ENCODE assay signal across 9 mouse cellular contexts in genomic region chr7:25802241-25803125, GRCm38 (mm10). TPM values are rescaled to one million over a fixed set of nuclear protein-coding genes. Genes with fewer than 3 reads are reported as not detected.
DNase-seq lines count a peak whose midpoint lies in the region; ATAC-seq and TF ChIP-seq lines count a peak whose summit lies in the region.
"Had no signal": no experiment of that assay in that cellular context is flagged by ENCODE, and none has a peak within 500 bp of the region (broad histone marks: within the 10 kb centered on the region; RNA-seq: fewer than 3 reads in every experiment).

No protein-coding gene starts in this region.

- 26% methylated on average over 24 of the region's 24 CpGs for WGBS in intestine, postnatal 0 days
- WGBS in lung, adult 2 months, result 30% methylated on average over 24 of the region's 24 CpGs

- 0 out of 2 replicates have a peak, but pooled peaks have one; percentile 3 for TF ChIP-seq CTCF in intestine, postnatal 0 days (IDR thresholded peaks at IDR 0.05; ENCODE audit: low read depth)
- TF ChIP-seq CTCF in lung, adult 2 months (IDR thresholded peaks at IDR 0.05; ENCODE audit: insufficient read depth, low read length), result no peak
- TF ChIP-seq CTCF in testis, adult 2 months (IDR thresholded peaks at IDR 0.05; ENCODE audit: control insufficient read depth, insufficient read depth, insufficient replicate concordance, low read depth, low read length), result no peak

- peak overlapping the region; percentile 60 for H3K27ac ChIP-seq in intestine, postnatal 0 days (ENCODE audit: low read depth, low read length)
- H3K27ac ChIP-seq in testis, adult 2 months (ENCODE audit: control insufficient read depth, insufficient read depth, low read depth, low read length), result peak overlapping the region; percentile 79

- TF ChIP-seq POLR2A in lung, adult 2 months (IDR thresholded peaks at IDR 0.05; ENCODE audit: borderline replicate concordance, extremely low read depth, low read depth, low read length), result peak; percentile 49; the same call in 1 of the 2 replicates
- TF ChIP-seq POLR2A in testis, adult 2 months (IDR thresholded peaks at IDR 0.05; ENCODE audit: control insufficient read depth, low read depth, low read length), result no peak

- no peaks in the 10 kb centered on the region for H3K27me3 ChIP-seq in intestine, postnatal 0 days (replicated peaks; ENCODE audit: control insufficient read depth, insufficient read depth, low read length)
- no peaks in the 10 kb centered on the region for H3K27me3 ChIP-seq in testis, adult 2 months (ENCODE audit: control insufficient read depth, insufficient read depth, low read length)

- H3K9ac ChIP-seq in intestine, postnatal 0 days (ENCODE audit: low read depth, low read length), result 0 out of 2 replicates have a peak overlapping the region, but pooled peaks have one; percentile 22

- peaks cover 17% of the 10 kb centered on the region; the same call in 1 of the 2 replicates for H3K36me3 ChIP-seq in intestine, postnatal 0 days (ENCODE audit: control insufficient read depth, insufficient read depth)
- no peaks in the 10 kb centered on the region for H3K36me3 ChIP-seq in testis, adult 2 months (ENCODE audit: control insufficient read depth, insufficient read depth, low read length)

- peak overlapping the region; percentile 30 for H3K4me2 ChIP-seq in intestine, postnatal 0 days (replicated peaks; ENCODE audit: low read depth)

- ATAC-seq in granulocyte monocyte progenitor cell, adult 5-6 weeks (replicated peaks; ENCODE audit: poor library complexity, severe bottlenecking), result peak; percentile 45
- ATAC-seq in intestine, postnatal 0 days, result peak; percentile 18; the same call in 1 of the 2 replicates
- ATAC-seq in frontal cortex, adult (ENCODE audit: low TSS enrichment), result no peak

- no peak overlapping the region for H3K4me3 ChIP-seq in intestine, postnatal 0 days (ENCODE audit: low read depth, low read length)
- H3K4me3 ChIP-seq in lung, adult 2 months (replicated peaks; ENCODE audit: extremely low read depth, low read depth, low read length), result no peak overlapping the region
- no peak overlapping the region; the same call in 1 of the 2 replicates for H3K4me3 ChIP-seq in testis, adult 2 months (ENCODE audit: control insufficient read depth, low read depth, low read length)
- H3K4me3 ChIP-seq: megakaryocyte, embryonic 14.5 days had no signal

- no peaks in the 10 kb centered on the region for H3K9me3 ChIP-seq in intestine, postnatal 0 days (ENCODE audit: control insufficient read depth)

- DNase-seq in urinary bladder, postnatal 14 days (ENCODE audit: low spot score), result peak; percentile 84
- no peak for DNase-seq in urinary bladder, adult 2 months (ENCODE audit: low spot score)
- DNase-seq in lung, adult 2 months, result peak; percentile 45
- no peak for DNase-seq in right cerebral cortex, postnatal 10 days (ENCODE audit: low spot score in 2 of 2)

- H3K4me1 ChIP-seq in intestine, postnatal 0 days (replicated peaks; ENCODE audit: control insufficient read depth, insufficient read depth, low read length), result no peaks in the 10 kb centered on the region; the same call in 1 of the 2 replicates
- H3K4me1 ChIP-seq in lung, adult 2 months (ENCODE audit: control insufficient read depth, insufficient read depth, low read length), result peaks cover 2% of the 10 kb centered on the region; the same call in 1 of the 2 replicates
- peaks cover 19% of the 10 kb centered on the region for H3K4me1 ChIP-seq in testis, adult 2 months (ENCODE audit: control insufficient read depth, insufficient read depth, low read length)

RNA-seq across cellular contexts. Expression of gene Axl, which starts 14.0 kb away (rescaled TPM):
- 92.8 and 117 TPM in 2 replicates for polyA plus RNA-seq in urinary bladder, adult 2 months (2012; rRNA removed)
- total RNA-seq in granulocyte monocyte progenitor cell, adult 5-6 weeks (2014; fragmentation: Nextera tagmentation), result 1.0 and 4.0 TPM in 2 replicates
- 0.43 and 5.5 TPM in 2 replicates for total RNA-seq in granulocyte monocyte progenitor cell, adult 5-6 weeks (2017)
- 52.1 and 58.8 TPM in 2 replicates for polyA plus RNA-seq in intestine, postnatal 0 days (2015; fragmentation: Nextera tagmentation; extraction: Ambion mirVana)
- polyA plus RNA-seq in lung, adult 2 months (2012; rRNA removed), result 91.8 and 92.0 TPM in 2 replicates
- polyA plus RNA-seq in testis, adult 2 months (2012; rRNA removed), result 20.8 and 23.7 TPM in 2 replicates

RNA-seq across cellular contexts. Expression of gene Cyp2s1, which starts 14.2 kb away (rescaled TPM):
- polyA plus RNA-seq in urinary bladder, adult 2 months (2012; rRNA removed), result 28.4 and 30.1 TPM in 2 replicates
- not detected in 2 replicates for total RNA-seq in granulocyte monocyte progenitor cell, adult 5-6 weeks (2014; fragmentation: Nextera tagmentation)
- total RNA-seq in granulocyte monocyte progenitor cell, adult 5-6 weeks (2017), result not detected in 2 replicates
- polyA plus RNA-seq in intestine, postnatal 0 days (2015; fragmentation: Nextera tagmentation; extraction: Ambion mirVana), result 9.7 and 11.6 TPM in 2 replicates
- polyA plus RNA-seq in lung, adult 2 months (2012; rRNA removed), result 116 and 135 TPM in 2 replicates
- polyA plus RNA-seq in testis, adult 2 months (2012; rRNA removed), result 1.7 and 1.9 TPM in 2 replicates

RNA-seq across cellular contexts. Expression of gene Hnrnpul1, which starts 47.9 kb away (rescaled TPM):
- 18.9 and 44.9 TPM in 2 replicates for polyA plus RNA-seq in urinary bladder, adult 2 months (2012; rRNA removed)
- total RNA-seq in granulocyte monocyte progenitor cell, adult 5-6 weeks (2014; fragmentation: Nextera tagmentation), result 146 and 152 TPM in 2 replicates
- total RNA-seq in granulocyte monocyte progenitor cell, adult 5-6 weeks (2017), result 146 and 175 TPM in 2 replicates
- polyA plus RNA-seq in intestine, postnatal 0 days (2015; fragmentation: Nextera tagmentation; extraction: Ambion mirVana), result 32.1 TPM in 2 replicates
- polyA plus RNA-seq in lung, adult 2 months (2012; rRNA removed), result 43.8 and 49.9 TPM in 2 replicates
- 79.0 and 82.5 TPM in 2 replicates for polyA plus RNA-seq in testis, adult 2 months (2012; rRNA removed)

Comparison
In these comparisons a context has a peak if more than half of its experiments do, and no peak if none do; other contexts are left out.
1. DNase-seq: peak in urinary bladder, postnatal 14 days (single experiment) and lung, adult 2 months (single experiment); none in urinary bladder, adult 2 months (single experiment) and right cerebral cortex, postnatal 10 days (0 of 2).